Mouse (Mus musculus) spleen, adult 2 months (tissue): Measurements from ENCODE around the gene Hoxd13.

ENCODE experiments used
- CTCF ChIP-seq: fragments of 200-500 bp; IDR thresholded peaks from 2 replicates; pipeline ENCODE4 v1.5.1; 2011; ENCODE audit warnings: mild to moderate bottlenecking, inconsistent platforms; ENCODE audit not compliant: insufficient read depth, insufficient read length, insufficient replicate concordance; ENCODE audit errors: extremely low read depth
- POLR2A ChIP-seq: fragments of 200-500 bp; IDR thresholded peaks from 2 replicates; pipeline ENCODE4 v1.6.1; 2011; ENCODE audit warnings: low read depth, low read length, inconsistent platforms

DNA sequence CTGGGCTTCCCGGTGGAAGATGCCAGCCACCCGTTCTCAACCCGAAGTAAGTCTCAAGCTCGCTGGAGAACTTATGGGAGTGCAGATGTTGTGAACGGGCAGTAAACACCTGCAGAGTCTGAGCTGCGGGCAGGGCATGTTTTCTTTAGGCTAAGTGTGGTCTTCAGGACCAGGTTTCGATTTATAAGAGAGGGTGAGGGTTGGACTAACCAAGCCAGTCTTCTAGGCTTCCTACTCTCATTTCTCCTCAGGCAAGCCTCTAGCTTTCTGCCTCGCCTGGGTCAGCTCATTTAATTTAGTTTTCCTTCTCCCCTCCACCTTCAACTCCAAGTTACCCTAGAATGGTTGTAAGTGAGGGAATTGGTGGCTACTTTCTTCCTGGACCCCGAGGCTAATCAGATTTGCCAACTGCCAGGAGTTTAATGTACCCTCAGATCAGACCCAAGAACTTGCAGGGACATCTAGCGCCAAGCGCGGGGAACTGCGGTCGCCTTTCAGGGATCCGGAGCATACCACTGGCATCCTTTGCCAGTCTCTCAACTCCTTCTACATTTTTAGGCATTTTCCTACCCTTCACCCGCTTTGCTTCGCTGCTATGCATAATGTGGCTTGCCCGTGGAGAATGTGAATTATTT lies 4.7 kb upstream of the Hoxd13 start:
- TF ChIP-seq POLR2A (no peak), CTCF (peak; percentile 29; the same call in 1 of the 2 replicates)
